Mouse (Mus musculus): ENCODE measurements around the gene Pacs1.
"Not testable (repeated sequence)": the region's sequence is repeated elsewhere in the genome, so short reads cannot be mapped to it uniquely, and the experiment has no call there.

The Pacs1 gene

DNA sequence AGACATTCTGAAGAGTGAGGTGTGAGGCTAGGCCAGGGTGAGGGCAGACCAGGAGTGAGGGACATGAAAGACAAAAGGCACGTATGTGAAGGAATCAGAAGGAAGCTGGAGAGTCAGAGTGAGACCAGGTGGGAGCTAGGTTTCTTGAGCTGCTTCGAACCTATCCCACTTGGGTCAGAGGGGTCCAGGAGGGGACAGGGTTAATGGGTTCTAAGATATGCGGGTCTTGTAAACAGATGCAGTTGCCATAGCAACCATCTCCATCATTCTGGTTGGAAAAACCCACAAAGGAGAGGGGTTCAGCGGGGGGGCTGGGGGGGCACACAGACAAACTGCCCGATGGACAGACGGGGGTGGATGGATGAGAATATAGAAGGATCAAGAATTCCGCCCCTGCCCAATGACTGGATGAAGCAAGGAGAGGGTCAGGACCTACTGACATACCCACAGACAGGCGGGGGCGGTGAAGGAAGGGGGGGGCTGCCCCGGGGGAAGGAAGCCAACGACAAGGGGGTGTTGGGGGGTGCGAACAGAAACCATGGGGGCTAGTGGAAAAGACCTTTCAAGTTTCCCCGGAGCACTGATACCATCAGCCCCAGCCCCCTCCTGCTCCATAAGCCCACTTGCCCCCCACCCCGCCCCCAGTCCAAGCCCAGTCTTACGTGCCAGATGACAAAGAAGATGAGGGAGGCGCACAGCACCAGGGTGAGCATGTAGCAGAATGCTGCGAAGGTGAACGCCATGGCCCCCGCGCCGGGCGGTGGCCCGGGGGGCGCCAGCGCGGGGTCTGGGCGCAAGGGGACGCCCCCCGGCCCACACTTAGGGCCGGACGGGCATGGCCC lies 175.2 kb downstream of the Pacs1 start:
- no peak for DNase-seq (ENCODE audit: low spot score)

DNA sequence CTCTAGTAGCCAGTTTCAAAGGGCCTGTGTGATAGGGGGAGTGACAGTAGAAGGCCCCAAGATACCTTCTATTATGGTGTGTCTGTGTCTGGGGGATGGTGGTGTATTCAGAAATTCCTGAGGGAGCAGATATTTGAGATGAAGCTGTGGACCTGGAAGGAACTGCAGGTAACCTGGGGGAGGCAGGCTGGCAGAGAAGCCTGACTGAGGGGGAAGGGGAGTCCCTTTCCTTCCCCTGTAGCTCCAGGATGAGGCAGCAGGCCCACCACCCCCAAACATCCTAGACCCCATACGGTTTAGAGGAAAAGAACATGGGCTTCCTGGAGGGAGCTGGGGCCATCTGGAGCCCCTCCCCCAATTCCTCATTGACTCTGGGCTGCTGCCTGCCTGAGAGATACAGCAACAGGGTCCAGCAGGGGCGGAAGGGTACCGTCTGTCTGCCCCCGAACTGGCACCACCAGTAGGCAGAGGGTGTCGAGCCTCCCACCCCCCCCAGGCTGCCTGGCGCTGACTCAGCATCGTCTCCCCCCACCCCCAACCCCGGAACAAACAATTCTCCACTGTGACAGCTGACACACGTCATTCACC lies 176.9 kb downstream of the Pacs1 start:
- no peak for DNase-seq (ENCODE audit: low spot score)

DNA sequence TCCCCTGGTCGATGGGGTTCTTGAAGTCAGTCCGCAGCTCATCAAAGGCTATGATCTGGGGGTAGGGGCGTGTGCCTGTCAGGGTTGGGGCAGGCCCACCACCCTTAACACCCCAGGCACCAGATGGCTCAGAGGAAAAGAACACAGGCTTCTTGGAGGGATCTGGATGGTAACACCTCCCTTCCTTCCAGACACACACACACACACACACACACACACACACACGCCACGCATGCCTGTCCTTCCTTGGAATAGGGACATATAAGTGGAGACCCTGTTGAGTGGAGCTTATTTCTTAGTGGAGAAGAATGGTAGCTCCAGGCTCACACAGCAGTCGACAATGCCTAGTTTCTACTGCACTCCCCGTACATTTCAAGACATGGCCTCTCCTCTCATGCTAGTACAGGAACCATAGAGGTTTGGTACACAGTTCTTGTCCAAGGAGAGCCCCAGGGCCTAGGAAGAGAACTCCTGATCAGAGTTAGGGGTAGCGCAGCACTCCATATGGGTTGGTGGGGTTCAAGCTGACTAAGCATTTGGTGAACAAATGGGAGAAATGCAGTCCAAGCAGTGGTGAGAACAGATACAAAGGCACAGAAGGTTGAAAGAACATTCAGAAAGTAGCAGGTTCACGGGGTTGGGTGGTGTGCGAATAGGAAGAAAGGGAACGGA lies 178.0 kb downstream of the Pacs1 start:
- DNase-seq (ENCODE audit: low spot score) = no peak

DNA sequence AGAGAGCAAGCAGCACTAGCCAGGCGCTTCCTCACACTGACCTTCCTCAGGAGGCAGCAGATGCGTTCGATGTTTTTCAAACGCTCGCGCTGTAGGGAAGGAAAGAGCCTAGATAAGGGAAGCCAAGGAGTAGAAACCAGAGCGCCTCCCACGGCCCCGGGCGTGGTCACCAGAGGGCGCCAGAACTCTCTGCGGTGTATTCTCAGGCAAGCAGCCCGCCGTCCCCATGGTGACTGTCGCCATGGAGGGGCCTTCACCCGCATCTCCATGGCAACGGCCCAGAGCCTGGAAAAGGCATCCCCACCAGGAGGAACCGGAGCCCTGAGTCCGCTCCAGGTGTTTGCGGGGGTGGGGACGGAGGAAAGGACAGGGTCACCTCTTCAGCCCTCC lies 178.7 kb downstream of the Pacs1 start:
- peak; percentile 78 for DNase-seq (ENCODE audit: low spot score)

DNA sequence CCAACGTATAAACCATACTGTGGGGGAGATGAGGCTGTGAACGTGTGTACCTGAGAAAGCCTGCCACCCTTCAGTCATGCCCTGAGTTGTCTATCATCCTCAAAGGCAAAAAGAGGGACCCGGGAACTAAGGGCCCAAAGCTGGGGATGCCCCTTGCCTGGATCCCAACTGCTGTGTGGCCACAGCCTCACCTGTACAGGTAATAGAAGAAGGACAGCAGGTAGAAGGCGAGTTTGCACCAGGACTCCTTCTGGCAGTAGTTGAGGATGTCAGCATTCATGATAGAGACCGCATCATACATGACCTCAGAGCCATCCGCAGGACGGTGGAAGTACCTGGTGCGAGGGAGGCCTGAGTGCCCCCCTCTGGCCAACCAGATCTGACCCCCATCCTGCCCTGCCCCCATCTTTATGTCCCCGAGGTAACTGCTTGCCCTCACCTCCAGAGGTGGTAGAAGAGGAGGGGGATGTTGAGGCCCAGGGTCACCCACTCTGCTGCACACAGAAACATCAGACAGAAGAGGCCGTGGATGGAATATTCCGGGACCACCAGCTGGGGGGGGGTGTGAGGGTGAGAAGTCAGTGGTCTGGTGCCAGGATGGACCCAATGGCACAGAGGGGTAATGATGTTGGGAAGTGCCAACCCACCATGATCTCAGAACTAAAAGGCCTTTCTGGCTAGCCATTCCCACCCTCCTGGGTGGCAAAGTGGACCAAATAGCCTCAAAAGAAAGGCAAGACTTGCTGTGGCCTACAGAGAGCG lies 179.3 kb downstream of the Pacs1 start:
- no peak for DNase-seq (ENCODE audit: low spot score)

DNA sequence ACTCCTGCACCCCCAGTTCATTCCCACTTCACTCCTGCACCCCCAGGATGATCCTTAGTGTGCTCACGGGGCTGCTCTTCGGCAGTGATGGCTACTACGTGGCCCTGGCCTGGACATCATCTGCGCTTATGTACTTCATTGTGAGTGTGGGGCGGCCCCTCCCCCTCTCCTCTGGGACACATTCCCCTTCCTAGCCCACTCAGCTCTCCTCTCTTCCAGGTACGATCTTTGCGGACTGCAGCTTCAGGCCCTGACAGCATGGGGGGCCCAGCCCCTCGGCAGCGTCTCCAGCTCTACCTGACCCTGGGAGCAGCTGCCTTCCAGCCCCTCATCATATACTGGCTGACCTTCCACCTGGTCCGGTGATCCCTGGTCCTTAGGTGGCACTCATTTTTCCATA lies 180.8 kb downstream of the Pacs1 start:
- no peak for DNase-seq (ENCODE audit: low spot score)

DNA sequence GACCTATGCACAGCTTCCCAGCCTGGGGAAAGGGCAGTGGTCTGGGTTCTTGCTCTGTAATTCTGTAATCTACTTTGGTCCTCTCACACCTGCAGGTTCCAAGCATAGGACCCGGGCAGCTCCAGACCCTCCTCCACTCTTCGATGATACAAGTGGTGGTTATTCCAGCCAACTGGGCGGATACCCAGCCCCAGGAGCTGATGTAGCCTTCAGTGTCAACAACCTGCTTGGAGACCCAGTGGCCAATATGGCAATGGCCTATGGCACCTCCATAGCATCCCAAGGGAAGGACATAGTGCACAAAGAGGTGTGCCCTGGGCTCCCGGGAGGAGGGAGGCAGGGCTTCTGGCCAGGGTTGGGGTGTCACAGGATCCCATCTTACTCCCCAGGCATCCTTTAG lies 183.6 kb downstream of the Pacs1 start:
- DNase-seq (ENCODE audit: low spot score) = no peak

DNA sequence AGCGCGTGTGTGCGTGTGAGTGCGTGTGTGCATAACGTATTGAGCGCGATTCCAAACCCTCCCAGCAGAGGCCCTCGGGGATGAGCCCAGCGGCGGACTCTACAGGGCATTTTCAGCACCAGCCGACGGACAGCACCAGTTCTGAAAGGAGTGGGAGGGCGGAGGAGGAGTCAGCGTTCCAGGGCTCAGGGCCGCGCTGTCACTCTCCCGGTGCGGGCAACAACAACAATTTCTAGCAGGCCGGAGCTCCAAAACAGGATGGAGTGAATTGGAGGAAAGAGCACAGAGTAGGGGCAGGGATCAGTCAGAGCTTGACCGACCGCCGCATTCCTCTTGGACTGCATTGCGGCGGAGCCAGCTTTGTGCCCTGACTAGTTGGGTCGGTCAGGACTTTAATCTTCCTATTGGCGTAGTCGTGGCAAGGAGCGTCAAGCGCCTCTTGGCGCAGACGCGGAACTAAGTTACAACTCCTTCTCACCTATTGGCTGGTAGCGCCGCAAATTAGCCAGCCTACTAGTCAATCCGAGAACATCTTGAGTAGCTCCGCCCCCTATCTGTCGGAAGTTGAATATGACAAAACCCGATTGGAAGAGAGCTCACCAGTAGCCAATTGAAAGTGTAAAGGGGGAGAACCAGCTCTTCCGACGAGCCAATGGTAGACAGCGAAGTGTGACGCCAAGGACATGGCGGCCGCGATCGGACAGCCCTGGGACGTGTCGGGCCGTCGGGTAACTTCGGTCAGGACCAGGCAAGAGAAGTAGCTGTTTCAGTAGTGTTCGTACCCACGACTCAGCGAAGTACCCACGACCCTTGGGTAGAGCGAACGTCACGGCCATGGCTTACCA lies 184.8 kb downstream of the Pacs1 start, which contains the start of gene Yif1a:
TSS of gene Yif1a (plus strand) at position 655 of the 845 bp plus-strand sequence.
- peak; percentile 82 for DNase-seq (ENCODE audit: low spot score)

DNA sequence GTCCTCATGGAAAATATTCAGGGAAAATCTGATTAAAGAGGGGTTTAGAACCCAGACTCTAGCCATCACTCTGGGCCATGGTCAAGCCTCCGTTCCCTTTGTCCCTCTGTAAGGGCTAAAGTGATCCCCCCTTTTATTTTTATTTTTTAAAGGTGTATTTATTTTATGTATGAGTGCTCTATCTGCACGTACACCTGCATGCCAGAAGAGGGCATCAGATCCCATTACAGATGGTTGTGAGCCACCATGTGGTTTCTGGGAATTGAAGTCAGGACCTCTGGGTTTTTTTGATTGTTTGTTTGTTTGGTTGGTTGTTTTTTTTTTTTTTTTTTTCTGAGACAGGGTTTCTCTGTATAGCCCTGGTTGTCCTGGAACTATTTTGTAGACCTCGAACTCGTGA lies 186.4 kb downstream of the Pacs1 start:
- not testable (repeated sequence) for DNase-seq (ENCODE audit: low spot score)

DNA sequence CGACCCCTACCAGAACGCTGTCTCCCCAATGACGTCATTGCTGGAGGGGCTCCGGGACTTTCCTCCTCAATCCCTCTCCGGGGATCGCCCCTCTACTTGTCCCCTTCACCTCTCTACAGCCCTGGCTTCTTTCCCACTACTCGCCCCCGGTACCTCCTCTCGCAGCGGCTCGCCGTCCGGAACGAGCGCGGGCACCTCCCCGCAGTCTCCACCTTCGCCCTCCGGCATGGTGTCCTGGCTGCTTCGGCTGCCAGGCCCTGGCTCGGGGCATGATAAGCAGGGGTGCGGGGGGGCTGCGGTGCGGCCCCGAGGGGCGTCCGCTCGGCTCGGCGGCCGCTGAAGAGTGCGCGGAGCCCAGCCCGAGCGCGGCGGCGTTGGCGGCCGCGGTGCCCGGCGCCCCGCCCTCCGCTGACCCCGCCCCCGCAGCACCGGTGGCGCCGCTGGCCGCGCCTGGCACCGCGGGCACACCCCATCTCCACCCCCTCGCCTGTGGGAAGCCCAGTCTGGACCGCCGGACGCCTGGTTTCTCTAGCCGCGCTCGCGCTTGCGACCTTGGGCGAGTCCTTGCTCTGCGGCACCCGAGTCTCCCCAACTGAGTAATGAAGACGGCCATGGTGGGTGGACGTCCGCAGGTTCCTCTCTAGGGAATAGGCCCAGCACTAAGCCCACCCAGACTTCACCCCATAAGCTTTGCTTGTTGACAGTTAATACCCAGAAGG lies 187.6 kb downstream of the Pacs1 start, which contains the start of gene Tmem151a:
TSS of gene Tmem151a (minus strand) at position 387 of the 719 bp plus-strand sequence.
- no peak for DNase-seq (ENCODE audit: low spot score)

DNA sequence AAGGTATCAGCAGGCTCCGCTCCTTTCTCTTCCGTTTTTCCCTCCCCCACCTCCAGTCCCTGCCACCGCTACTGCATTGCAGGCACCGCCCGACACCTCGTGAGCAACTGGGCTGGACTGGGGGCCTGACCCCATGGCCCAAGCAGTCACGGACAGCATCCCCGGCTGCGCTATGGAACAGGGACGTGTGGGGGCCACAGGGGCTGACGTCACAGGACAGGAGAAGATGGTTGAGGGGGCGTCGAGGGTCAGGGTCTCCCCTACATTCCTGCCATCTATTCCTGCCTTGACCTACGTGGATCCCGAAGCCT lies 188.1 kb downstream of the Pacs1 start:
- DNase-seq (ENCODE audit: low spot score) = no peak

DNA sequence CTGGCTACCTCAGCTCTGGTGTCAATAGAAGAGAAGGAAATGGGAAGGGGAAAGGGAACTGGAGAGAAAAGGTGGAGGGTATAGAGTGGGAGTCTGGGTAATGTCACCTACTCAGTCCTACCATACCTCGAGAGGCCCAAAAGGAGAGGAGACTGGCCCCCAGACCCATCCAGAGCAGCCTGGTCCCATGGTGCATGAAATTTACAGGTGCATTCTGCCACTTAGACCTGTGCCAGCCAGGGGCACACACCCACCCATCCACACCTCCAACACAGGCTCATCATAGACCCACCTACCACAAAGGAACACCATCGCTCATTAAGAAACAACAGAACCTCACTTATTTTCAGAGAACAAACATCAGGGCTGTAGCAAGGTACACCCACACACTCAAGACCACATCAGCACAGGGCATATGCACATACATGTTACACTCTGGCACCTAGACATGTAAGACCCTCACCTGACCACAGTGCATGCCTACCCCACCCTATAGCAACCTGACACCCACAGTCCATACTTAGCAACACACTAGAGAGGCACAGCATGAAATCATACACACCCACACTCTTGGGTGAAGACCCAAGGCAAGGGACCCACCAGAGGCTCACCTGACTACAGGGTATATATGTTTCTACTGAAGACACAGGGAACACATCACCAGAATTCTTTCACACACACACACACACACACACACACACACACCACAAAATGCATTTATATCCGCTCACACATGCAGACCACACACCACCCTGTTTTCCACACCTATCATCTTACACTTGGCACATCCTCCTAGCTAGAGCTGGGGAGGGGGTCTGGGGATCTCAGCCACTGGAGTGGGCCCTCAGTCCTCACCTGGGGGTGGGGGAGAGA lies 188.7 kb downstream of the Pacs1 start:
- no peak for DNase-seq (ENCODE audit: low spot score)

Data from spleen, adult 12 weeks (tissue).